Mouse (Mus musculus): ENCODE results near the gene Cela1. TPM values are rescaled to one million over a fixed set of nuclear protein-coding genes. Genes with fewer than 3 reads are reported as not detected.
A peak's percentile ranks its signal among the peaks of the same experiment; 100 is the strongest.

Cela1 gene
- polyA plus RNA-seq, 1 experiment from 2014 or later, result 2.4 TPM

DNA sequence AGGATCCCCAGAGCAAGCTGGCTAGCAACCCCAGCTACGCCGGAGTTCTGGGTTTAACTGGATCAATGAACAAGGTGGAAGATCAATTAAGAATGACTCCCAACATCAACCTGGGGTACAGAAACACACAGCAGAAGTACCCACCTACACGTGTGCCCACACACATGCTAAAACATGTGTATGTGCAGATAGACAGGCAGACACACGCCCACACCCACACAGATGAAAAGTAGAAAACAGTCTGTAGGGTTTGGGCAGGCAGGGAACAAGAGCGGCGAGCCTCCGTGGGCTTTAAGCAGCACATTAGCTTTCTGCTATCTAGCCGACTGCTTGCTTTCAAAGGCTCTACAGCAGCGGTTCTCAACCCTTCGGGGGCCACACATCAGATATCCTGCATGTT, 13.4 kb upstream of the Cela1 start:
- Histone ChIP-seq H3K36me3 (no peaks in the 10 kb centered on the region), H3K27me3 (ENCODE audit: insufficient read depth, poor library complexity, severe bottlenecking) (peaks cover 68% of the 10 kb centered on the region), H3K9me3 (no peaks in the 10 kb centered on the region), H3K4me3 (no peak overlapping the region), H3K27ac (no peak overlapping the region), H3K4me1 (peaks cover 30% of the 10 kb centered on the region)
- DNase-seq (ENCODE audit: low spot score), result no peak
- 58% methylated on average over 10 of the region's 10 CpGs for WGBS

DNA sequence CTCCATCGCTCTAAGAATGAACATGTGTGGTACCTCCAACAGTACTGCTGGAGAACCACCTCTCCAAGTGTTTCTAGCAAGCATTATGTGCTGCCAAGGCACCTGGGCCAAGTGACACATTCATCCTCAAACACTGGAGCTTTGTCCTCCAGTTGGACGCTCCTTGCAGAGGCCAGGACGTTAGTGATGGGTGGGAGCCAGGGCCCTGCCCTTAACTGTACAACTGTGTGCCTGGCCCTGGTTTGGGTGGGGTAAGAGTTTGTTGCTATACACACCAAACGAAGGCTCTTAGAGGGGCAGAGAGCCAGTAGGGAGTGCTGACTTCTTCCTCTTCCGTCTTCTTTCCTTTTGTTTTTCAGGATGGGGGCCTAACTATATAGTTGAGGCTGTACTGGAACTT, 12.7 kb upstream of the Cela1 start:
- 75% methylated on average over 5 of the region's 5 CpGs for WGBS
- no peak for DNase-seq (ENCODE audit: low spot score)
- no peaks in the 10 kb centered on the region for H3K9me3 ChIP-seq
- H3K4me1 ChIP-seq, result peaks cover 27% of the 10 kb centered on the region
- H3K36me3 ChIP-seq, result no peaks in the 10 kb centered on the region
- peaks cover 68% of the 10 kb centered on the region for H3K27me3 ChIP-seq (ENCODE audit: insufficient read depth, poor library complexity, severe bottlenecking)
- H3K4me3 ChIP-seq, result no peak overlapping the region
- H3K27ac ChIP-seq, result no peak overlapping the region

DNA sequence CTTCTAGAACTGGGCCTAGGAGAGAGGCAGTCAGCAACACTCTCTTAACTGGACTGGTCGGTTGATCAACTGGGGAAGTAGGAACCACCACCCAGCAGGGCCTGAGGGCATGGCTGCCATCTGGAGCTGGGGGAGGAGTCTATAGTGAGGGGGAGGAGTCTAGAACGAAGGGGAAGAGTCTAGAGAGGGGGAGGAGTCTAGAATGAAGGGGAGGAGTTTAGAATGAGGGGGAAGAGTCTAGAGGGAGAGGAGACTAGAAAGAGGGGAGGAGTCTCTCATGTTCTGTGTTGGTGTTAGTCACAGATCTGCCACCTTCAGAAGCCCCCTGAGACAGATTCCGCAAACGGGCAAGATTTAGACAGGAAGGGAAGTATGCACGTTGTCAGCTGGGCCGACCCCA, 11.7 kb upstream of the Cela1 start:
- no peaks in the 10 kb centered on the region for H3K36me3 ChIP-seq
- H3K27me3 ChIP-seq (ENCODE audit: insufficient read depth, poor library complexity, severe bottlenecking), result peaks cover 68% of the 10 kb centered on the region
- no peak overlapping the region for H3K27ac ChIP-seq
- no peaks in the 10 kb centered on the region for H3K9me3 ChIP-seq
- peaks cover 26% of the 10 kb centered on the region for H3K4me1 ChIP-seq
- no peak overlapping the region for H3K4me3 ChIP-seq
- DNase-seq (ENCODE audit: low spot score), result no peak
- WGBS, result 70% methylated on average over 6 of the region's 6 CpGs

DNA sequence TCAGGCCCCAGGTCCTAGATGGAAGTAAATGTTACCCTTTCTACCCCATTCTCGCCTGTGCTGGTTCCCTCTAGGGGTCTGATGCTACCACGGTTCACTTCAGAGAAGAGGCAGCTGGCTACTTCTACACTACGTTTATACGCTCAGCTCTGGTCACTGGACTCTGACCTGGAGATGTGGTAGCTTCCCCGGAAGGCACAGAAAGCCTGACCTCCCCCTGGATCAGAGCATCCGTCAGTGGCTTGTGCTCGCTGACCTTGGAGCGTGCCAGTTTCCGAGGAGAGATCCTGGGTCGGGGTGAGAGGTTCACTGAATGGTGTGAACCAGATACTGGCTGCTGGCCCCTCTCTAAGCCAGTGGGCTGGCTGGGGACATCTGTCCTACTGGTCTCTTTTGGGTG, 10.4 kb upstream of the Cela1 start:
- Histone ChIP-seq H3K9me3 (no peaks in the 10 kb centered on the region), H3K4me3 (no peak overlapping the region), H3K36me3 (no peaks in the 10 kb centered on the region), H3K27me3 (ENCODE audit: insufficient read depth, poor library complexity, severe bottlenecking) (peaks cover 63% of the 10 kb centered on the region), H3K4me1 (peaks cover 15% of the 10 kb centered on the region; the same call in 1 of the 2 replicates), H3K27ac (no peak overlapping the region)
- WGBS, result 75% methylated on average over 10 of the region's 10 CpGs
- no peak for DNase-seq (ENCODE audit: low spot score)

DNA sequence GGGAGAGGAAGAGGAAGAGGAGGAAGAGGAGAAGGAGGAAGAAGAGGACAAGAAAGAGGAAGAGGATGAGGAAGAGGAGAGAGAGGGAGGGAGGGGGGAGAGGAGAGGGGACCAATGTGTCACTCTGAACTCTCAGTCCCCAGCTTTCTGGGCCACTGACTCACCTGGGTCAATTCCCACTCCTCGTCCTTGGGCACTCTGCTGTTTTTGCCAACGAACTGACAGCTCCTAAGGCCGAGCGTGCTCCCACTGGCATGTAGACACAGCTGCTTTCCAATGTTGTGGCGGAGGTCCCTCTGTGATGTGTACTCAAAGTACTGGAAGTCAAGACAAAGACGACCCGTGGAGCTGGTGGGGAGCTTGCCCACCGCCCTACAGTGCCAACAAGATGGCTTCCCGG, 6.7 kb upstream of the Cela1 start:
- Histone ChIP-seq H3K36me3 (peaks cover 2% of the 10 kb centered on the region; the same call in 1 of the 2 replicates), H3K27me3 (ENCODE audit: insufficient read depth, poor library complexity, severe bottlenecking) (peaks cover 39% of the 10 kb centered on the region), H3K4me1 (peaks cover 23% of the 10 kb centered on the region), H3K27ac (no peak overlapping the region), H3K9me3 (peaks cover 8% of the 10 kb centered on the region; the same call in 1 of the 2 replicates), H3K4me3 (no peak overlapping the region)
- WGBS, result 84% methylated on average over 9 of the region's 9 CpGs
- DNase-seq (ENCODE audit: low spot score), result no peak

DNA sequence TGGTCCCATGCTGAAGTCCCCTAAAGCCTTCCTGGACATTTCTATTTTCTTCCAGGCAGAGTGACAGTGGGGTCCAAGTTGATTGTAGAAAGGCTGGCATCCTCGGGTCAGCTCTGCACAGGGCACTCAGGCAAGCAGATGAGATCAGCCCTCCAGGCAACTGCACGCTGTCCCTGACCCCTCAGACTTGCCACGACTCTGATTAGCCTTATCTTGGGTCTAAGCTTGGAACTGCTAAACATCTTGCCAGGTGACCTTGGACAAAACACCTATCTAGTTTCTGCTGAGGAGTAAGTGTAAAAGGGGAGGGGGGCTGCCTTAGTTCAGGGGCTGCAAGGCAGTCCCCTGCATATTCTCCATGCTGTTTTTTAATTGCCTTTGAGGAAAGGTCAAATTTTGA, 4.3 kb upstream of the Cela1 start:
- peaks cover 2% of the 10 kb centered on the region; the same call in 1 of the 2 replicates for H3K36me3 ChIP-seq

DNA sequence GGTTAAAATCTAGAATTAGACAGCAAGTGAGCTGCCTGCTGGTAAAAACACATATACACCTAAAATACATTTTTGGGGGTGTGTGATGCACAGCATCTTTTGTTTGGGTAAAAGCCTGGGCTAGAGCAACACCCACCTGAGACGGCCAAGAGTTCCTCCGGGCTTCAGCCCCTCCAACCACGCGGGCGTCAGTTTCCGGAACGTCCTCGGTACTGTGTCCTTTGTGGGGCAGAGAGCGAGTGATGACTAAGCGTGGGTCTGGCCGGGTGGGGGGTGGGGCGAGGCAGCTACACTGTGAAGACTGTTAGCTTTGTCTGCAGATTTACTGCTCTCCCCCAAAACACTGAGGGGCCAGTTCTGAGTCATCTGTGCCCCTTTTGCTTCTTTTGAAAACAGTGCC, 732 bp downstream of the Cela1 start:
- Histone ChIP-seq H3K4me1 (peaks cover 22% of the 10 kb centered on the region), H3K4me3 (no peak overlapping the region), H3K27ac (no peak overlapping the region), H3K27me3 (ENCODE audit: insufficient read depth, poor library complexity, severe bottlenecking) (0 out of 2 replicates have a peak, but pooled peaks cover 14% of the 10 kb centered on the region), H3K9me3 (peaks cover 8% of the 10 kb centered on the region; the same call in 1 of the 2 replicates), H3K36me3 (peaks cover 2% of the 10 kb centered on the region; the same call in 1 of the 2 replicates)
- WGBS, result 47% methylated on average over 12 of the region's 12 CpGs
- DNase-seq (ENCODE audit: low spot score), result no peak

More for the DNA sequence above, 4.3 kb upstream of the Cela1 start:
- H3K4me3 ChIP-seq, result no peak overlapping the region
- 38% methylated on average over 3 of the region's 3 CpGs for WGBS
- no peak for DNase-seq (ENCODE audit: low spot score)
- H3K27ac ChIP-seq, result 0 out of 2 replicates have a peak overlapping the region, but pooled peaks have one; percentile 11
- peaks cover 23% of the 10 kb centered on the region for H3K4me1 ChIP-seq
- H3K9me3 ChIP-seq, result peaks cover 8% of the 10 kb centered on the region; the same call in 1 of the 2 replicates
- H3K27me3 ChIP-seq (ENCODE audit: insufficient read depth, poor library complexity, severe bottlenecking), result peaks cover 18% of the 10 kb centered on the region

DNA sequence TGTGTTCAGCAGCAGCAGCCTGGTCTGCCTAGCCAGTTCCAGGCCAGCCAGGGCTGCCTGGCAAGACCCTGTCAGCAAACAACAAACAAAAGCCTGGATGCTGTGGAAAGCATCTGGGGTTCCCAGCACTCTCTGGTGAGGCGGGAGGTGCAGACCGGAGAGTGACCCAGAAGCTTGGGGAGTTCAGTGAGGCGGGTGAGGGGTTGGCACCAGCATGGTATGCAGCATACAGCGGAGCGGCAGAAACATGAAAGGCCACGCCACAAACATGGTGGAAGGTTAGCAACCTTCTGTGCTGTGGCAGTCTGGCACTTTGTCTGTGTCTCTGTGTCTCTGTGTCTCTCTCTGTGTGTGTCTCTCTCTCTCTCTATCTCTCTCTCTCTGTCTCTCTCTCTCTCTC, 1.3 kb downstream of the Cela1 start:
- H3K4me3 ChIP-seq, result no peak overlapping the region
- DNase-seq (ENCODE audit: low spot score), result no peak
- peaks cover 20% of the 10 kb centered on the region for H3K4me1 ChIP-seq
- H3K27ac ChIP-seq, result no peak overlapping the region
- peaks cover 8% of the 10 kb centered on the region; the same call in 1 of the 2 replicates for H3K9me3 ChIP-seq
- H3K36me3 ChIP-seq, result peaks cover 2% of the 10 kb centered on the region; the same call in 1 of the 2 replicates
- H3K27me3 ChIP-seq (ENCODE audit: insufficient read depth, poor library complexity, severe bottlenecking), result 0 out of 2 replicates have a peak, but pooled peaks cover 14% of the 10 kb centered on the region
- WGBS, result 83% methylated on average over 6 of the region's 6 CpGs

DNA sequence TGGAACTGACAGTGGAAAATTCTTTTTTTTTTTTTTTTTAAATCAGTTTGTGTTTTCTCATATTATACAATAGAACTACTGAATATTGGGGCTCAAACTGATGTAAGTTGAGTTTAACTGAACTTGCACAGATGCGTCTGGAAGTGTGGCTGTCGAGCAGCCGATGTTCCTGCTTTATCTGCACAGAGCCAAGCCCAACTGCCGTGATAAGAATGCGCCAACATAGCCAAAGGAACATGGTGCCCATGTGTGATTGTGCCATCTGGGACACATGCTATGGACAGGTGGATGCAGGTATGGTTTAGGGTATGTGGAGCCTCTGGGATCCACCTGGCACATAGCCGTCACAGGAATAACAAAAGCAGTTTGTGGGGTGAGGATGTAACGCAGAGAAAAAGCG, 1.9 kb downstream of the Cela1 start:
- H3K27me3 ChIP-seq (ENCODE audit: insufficient read depth, poor library complexity, severe bottlenecking), result 0 out of 2 replicates have a peak, but pooled peaks cover 14% of the 10 kb centered on the region
- H3K27ac ChIP-seq, result no peak overlapping the region
- H3K36me3 ChIP-seq, result peaks cover 2% of the 10 kb centered on the region; the same call in 1 of the 2 replicates
- peaks cover 25% of the 10 kb centered on the region for H3K4me1 ChIP-seq
- H3K9me3 ChIP-seq, result peaks cover 7% of the 10 kb centered on the region; the same call in 1 of the 2 replicates
- WGBS, result 78% methylated on average over 8 of the region's 8 CpGs
- no peak for DNase-seq (ENCODE audit: low spot score)
- H3K4me3 ChIP-seq, result no peak overlapping the region

DNA sequence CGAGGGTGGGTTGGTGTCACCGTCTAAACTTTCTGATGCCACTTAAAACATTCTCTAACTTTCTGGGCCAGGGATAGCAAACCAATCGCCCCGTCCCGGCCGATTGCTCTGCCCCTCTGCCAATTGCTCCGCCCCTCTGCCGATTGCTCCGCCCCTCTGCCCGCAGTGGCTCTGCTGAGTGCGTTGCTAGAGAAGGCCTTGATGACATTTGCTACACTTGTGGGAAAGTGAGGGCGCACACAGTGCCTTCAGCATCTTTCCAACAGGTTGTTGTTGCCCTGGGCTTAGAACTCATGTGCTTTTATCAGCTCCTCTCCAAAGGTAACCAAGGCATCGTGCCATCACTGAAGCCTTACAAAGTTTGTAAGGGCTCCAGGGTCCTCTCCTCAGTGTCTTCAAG, 2.5 kb downstream of the Cela1 start:
- Histone ChIP-seq H3K4me1 (peaks cover 31% of the 10 kb centered on the region), H3K36me3 (peaks cover under 1% of the 10 kb centered on the region; the same call in 1 of the 2 replicates)
- WGBS, result 22% methylated on average over 13 of the region's 13 CpGs

DNA sequence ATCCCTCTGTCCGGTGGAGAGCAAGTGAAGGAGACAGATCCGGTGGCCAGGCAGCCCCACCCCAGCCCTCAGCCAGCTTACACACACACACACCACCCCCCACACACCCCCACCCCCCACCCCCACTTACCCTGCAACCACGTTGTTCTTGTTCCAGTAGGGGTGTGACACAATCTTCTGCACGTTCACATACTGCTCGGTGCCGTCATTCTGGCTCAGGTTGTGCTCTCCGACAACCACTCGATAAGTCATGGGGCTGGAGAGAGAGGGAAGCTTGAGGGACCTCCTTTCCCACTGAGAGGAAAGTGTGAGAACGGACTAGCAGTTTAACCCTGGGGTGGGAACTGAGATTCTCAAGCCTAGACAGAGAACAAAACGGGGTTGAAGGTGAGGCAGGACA, 3.3 kb downstream of the Cela1 start:
- Histone ChIP-seq H3K4me3 (no peak overlapping the region), H3K9me3 (no peaks in the 10 kb centered on the region), H3K36me3 (no peaks in the 10 kb centered on the region), H3K4me1 (peaks cover 33% of the 10 kb centered on the region), H3K27ac (no peak overlapping the region), H3K27me3 (ENCODE audit: insufficient read depth, poor library complexity, severe bottlenecking) (0 out of 2 replicates have a peak, but pooled peaks cover 14% of the 10 kb centered on the region)
- WGBS, result 54% methylated on average over 10 of the region's 10 CpGs
- DNase-seq (ENCODE audit: low spot score), result no peak

More for the DNA sequence above, 2.5 kb downstream of the Cela1 start:
- Histone ChIP-seq H3K27me3 (ENCODE audit: insufficient read depth, poor library complexity, severe bottlenecking) (0 out of 2 replicates have a peak, but pooled peaks cover 14% of the 10 kb centered on the region), H3K9me3 (peaks cover under 1% of the 10 kb centered on the region; the same call in 1 of the 2 replicates), H3K4me3 (no peak overlapping the region), H3K27ac (no peak overlapping the region)
- DNase-seq (ENCODE audit: low spot score), result no peak

DNA sequence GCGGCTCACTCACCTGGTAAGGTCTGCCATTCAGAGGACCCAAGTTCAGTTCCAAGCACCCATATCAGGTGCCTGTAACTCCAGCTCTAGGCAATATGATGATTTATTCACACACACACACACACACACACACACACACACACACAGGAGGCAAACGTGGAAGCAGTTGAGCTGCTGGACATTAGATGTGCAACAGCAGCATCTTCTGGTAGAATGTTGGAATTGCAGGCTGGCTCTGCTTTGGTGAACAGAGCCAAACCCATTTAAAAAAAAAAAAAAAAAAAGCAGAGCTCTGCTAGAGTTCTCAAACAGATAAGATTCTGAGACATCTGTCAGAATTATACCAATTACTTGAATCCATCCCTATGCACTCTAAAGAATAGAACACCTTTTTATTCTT, 4.7 kb downstream of the Cela1 start:
- WGBS, result 44% methylated on average over 2 of the region's 2 CpGs
- no peak overlapping the region for H3K4me3 ChIP-seq
- H3K36me3 ChIP-seq, result no peaks in the 10 kb centered on the region
- H3K27ac ChIP-seq, result no peak overlapping the region
- 0 out of 2 replicates have a peak, but pooled peaks cover 14% of the 10 kb centered on the region for H3K27me3 ChIP-seq (ENCODE audit: insufficient read depth, poor library complexity, severe bottlenecking)
- no peaks in the 10 kb centered on the region for H3K9me3 ChIP-seq
- DNase-seq (ENCODE audit: low spot score), result peak; percentile 89
- peaks cover 33% of the 10 kb centered on the region for H3K4me1 ChIP-seq

DNA sequence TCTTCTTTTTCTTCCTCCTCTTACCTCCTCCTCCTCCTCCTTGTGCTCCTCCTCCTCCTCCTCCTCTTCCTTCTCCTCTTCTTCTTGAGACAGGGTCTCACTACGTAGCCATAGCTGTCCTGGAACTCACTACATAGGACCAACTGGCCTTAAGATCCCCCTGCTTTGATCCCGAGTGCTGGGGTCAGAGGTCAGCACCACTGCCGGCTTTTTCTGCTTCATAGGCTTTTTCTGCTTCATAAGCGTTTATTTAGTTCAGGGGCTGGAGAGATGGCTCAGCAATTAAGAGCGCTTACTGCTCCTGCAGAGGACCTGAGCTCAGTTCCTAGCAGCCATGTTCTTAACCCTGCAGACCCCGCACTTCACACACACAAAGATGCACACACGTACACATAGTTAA, 6.0 kb downstream of the Cela1 start:
- H3K4me1 ChIP-seq, result peaks cover 25% of the 10 kb centered on the region
- H3K9me3 ChIP-seq, result no peaks in the 10 kb centered on the region
- WGBS, result 52% methylated on average over 7 of the region's 7 CpGs
- no peak for DNase-seq (ENCODE audit: low spot score)
- H3K27me3 ChIP-seq (ENCODE audit: insufficient read depth, poor library complexity, severe bottlenecking), result 0 out of 2 replicates have a peak, but pooled peaks cover 14% of the 10 kb centered on the region
- no peak overlapping the region for H3K4me3 ChIP-seq
- no peaks in the 10 kb centered on the region for H3K36me3 ChIP-seq
- no peak overlapping the region for H3K27ac ChIP-seq

Measured in heart, embryonic 10.5 days (tissue).